Mouse (Mus musculus): ENCODE measurements around the gene Tmem42. TPM values are rescaled to one million over a fixed set of nuclear protein-coding genes. Genes with fewer than 3 reads are reported as not detected.
A peak's percentile ranks its signal among the peaks of the same experiment; 100 is the strongest.

The Tmem42 gene
- 3.2 and 3.9 TPM in 2 replicates for polyA plus RNA-seq (2012; rRNA removed)
- 6.1 and 6.6 TPM in 2 replicates for polyA plus RNA-seq (2014; fragmentation: Nextera tagmentation; extraction: Ambion mirVana)

DNA sequence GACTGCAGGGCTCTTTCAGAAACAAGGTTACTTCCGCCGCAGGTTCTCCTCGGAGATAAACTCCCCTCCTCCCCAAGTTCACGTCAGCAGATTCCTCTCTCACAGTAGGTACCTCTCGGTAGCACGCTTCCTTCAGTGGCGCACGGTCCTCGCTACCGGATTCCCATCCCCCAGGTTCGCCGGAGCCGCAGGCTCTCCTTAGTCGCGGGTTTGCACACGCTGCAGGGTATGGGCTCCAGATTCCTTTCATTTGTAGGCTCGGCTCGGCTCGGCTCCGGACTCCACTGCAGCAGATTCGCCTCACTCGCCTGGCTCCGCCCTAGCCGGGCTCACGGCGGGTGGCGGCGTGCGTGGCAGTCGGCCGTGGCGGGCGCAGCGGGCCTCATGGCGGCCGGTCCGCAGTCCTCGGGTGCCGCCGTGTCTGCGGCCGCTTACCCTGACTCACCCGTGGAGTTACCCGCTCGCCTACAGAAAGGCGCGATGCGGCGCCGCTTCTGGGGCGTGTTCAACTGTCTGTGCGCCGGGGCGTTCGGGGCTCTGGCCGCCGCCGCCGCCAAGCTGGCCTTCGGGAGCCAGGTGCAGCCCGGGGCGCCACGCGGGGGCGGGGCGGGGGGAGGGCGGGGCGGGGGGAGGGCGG is at the start of gene Tmem42:
Gene Tmem42, plus strand, starts transcription at position 332 of the 637 bp plus-strand sequence.
- no peak for TF ChIP-seq CTCF (IDR thresholded peaks at IDR 0.05; ENCODE audit: low read depth)
- TF ChIP-seq EP300 (IDR thresholded peaks at IDR 0.05; ENCODE audit: low read depth): no peak
- ATAC-seq (ENCODE audit: insufficient read depth) (peak; percentile 93), DNase-seq (ENCODE audit: low read depth in 3 of 3, low spot score in 3 of 3) (peak; percentile 61 to 73 (median 66))
- Histone ChIP-seq H3K27ac (peak within 1 kb of the TSS; percentile 54), H3K36me3 (replicated peaks; ENCODE audit: control insufficient read depth, insufficient read depth, low read depth) (peaks cover 23% of the 10 kb centered on the region), H3K4me3 (ENCODE audit: insufficient read depth in 1 of 2, low read depth in 2 of 2, low read length in 2 of 2) (peak within 1 kb of the TSS; percentile 82 to 98), H3K4me2 (ENCODE audit: low read depth) (peak within 1 kb of the TSS; percentile 72), H3K9ac (replicated peaks) (peak within 1 kb of the TSS; percentile 61), H3K9me3 (ENCODE audit: control insufficient read depth, low read length) (no peaks in the 10 kb centered on the region), H3K4me1 (replicated peaks; ENCODE audit: control insufficient read depth in 2 of 2, insufficient read depth in 2 of 2, low read length in 1 of 2) (peaks cover 4 to 15% of the 10 kb centered on the region in 2 experiments; a peak in 3 of 4 replicates), H3K27me3 (ENCODE audit: control insufficient read depth, insufficient read depth, low read length) (no peaks in the 10 kb centered on the region)
- under 1% methylated on average over 60 of the region's 69 CpGs for WGBS (ENCODE audit: insufficient replicate concordance)

DNA sequence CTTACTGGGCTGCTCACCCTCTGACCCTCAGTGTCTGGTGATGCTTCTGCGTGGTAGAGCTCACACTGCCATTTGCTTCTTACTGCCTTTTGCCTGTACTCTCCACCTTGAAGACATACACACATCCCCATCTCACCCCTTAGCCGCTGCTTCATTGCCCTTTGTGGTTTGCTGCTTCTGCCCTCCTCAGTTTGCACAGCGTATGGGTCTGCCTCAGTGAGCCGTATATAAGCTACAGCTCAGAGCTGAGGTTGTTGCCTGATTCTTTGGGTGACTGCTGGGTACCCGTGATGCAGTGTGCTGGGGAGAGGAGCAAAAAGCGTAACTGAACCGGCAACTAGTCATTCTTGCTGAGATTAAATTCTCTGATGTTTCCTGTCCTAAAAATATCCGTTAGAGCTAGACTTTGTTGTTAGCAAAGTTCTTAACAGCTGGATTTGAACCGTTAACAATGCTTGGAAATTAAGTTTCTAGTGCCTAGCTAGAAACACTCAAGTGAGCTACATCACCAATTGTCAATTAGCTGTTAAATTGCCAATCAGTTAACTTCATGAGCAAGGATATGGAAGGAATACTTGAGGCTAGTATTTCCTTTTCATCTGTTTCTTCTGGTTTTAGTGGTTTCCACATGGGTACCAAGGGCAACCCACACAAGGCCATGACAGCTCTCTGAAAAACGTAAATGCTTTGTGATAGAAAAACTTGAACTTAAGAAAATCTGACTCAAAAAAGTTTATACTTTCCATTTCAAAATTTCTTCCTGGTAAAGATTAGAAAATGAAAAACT is 22.5 kb upstream of the Tmem42 start:
- H3K9me3 ChIP-seq (ENCODE audit: control insufficient read depth, low read length): no peaks in the 10 kb centered on the region
- H3K36me3 ChIP-seq (replicated peaks; ENCODE audit: control insufficient read depth, insufficient read depth, low read depth): peaks cover 88% of the 10 kb centered on the region
- H3K27me3 ChIP-seq (ENCODE audit: control insufficient read depth, insufficient read depth, low read length): no peaks in the 10 kb centered on the region
- DNase-seq (ENCODE audit: low read depth in 3 of 3, low spot score in 3 of 3): no peak
- no peak overlapping the region for H3K4me3 ChIP-seq (ENCODE audit: insufficient read depth in 1 of 2, low read depth in 2 of 2, low read length in 2 of 2)
- TF ChIP-seq CTCF (IDR thresholded peaks at IDR 0.05; ENCODE audit: low read depth) (no peak), EP300 (IDR thresholded peaks at IDR 0.05; ENCODE audit: low read depth) (no peak)
- WGBS (ENCODE audit: insufficient replicate concordance): 80% methylated on average over 10 of the region's 10 CpGs
- no peak overlapping the region for H3K27ac ChIP-seq
- no peak overlapping the region for H3K4me2 ChIP-seq (ENCODE audit: low read depth)
- H3K4me1 ChIP-seq (replicated peaks; ENCODE audit: control insufficient read depth in 2 of 2, insufficient read depth in 2 of 2, low read length in 1 of 2): no peaks in the 10 kb centered on the region
- no peak for ATAC-seq (ENCODE audit: insufficient read depth)
- no peak overlapping the region for H3K9ac ChIP-seq (replicated peaks)

DNA sequence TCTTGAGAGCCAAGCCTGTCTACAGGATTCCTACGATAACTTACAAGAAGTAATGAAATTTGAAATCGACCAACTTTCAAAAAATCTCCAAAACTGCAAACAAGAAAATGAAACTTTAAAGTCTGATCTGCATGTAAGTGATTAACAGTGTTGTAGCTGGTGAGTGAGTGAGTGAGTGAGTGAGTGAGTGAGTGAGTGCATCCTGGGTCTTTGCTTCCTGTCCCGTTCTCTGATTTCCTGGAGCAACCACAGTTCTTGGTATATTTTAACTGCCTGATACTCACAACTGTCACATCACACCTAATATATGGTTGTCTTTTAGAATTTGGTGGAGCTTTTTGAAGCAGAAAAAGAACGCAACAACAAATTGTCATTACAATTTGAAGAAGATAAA is 21.9 kb upstream of the Tmem42 start:
- TF ChIP-seq EP300 (IDR thresholded peaks at IDR 0.05; ENCODE audit: low read depth) (no peak), CTCF (IDR thresholded peaks at IDR 0.05; ENCODE audit: low read depth) (no peak)
- Histone ChIP-seq H3K27me3 (ENCODE audit: control insufficient read depth, insufficient read depth, low read length) (no peaks in the 10 kb centered on the region), H3K4me1 (replicated peaks; ENCODE audit: control insufficient read depth in 2 of 2, insufficient read depth in 2 of 2, low read length in 1 of 2) (no peaks in the 10 kb centered on the region), H3K9ac (replicated peaks) (no peak overlapping the region), H3K4me2 (ENCODE audit: low read depth) (no peak overlapping the region), H3K36me3 (replicated peaks; ENCODE audit: control insufficient read depth, insufficient read depth, low read depth) (peaks cover 87% of the 10 kb centered on the region), H3K27ac (no peak overlapping the region), H3K4me3 (ENCODE audit: insufficient read depth in 1 of 2, low read depth in 2 of 2, low read length in 2 of 2) (no peak overlapping the region), H3K9me3 (ENCODE audit: control insufficient read depth, low read length) (no peaks in the 10 kb centered on the region)
- ATAC-seq (ENCODE audit: insufficient read depth): no peak
- 90% methylated on average over 4 of the region's 4 CpGs for WGBS (ENCODE audit: insufficient replicate concordance)
- DNase-seq (ENCODE audit: low read depth in 3 of 3, low spot score in 3 of 3): no peak

DNA sequence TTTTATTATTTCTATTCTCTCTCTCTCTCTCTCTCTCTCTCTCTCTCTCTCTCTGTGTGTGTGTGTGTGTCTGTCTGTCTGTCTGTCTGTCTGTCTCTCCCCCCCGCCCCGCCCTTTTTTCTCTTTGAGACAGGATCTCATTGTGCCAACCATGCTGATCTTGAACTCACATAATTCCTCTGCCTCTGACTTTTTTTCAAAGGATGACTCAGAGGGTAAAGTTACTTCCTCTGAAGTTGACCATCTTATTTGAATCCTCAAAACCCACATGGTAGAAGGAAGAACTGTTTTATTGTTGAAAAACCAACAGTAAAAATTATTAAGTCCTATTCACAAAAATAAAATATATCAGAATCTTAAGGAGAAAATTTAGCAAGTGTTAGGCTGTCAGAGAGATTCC is 16.4 kb upstream of the Tmem42 start:
- Histone ChIP-seq H3K27me3 (ENCODE audit: control insufficient read depth, insufficient read depth, low read length) (no peaks in the 10 kb centered on the region), H3K4me1 (replicated peaks; ENCODE audit: control insufficient read depth in 2 of 2, insufficient read depth in 2 of 2, low read length in 1 of 2) (no peaks in the 10 kb centered on the region), H3K27ac (no peak overlapping the region), H3K4me2 (ENCODE audit: low read depth) (no peak overlapping the region), H3K9ac (replicated peaks) (no peak overlapping the region), H3K9me3 (ENCODE audit: control insufficient read depth, low read length) (no peaks in the 10 kb centered on the region), H3K4me3 (ENCODE audit: insufficient read depth in 1 of 2, low read depth in 2 of 2, low read length in 2 of 2) (no peak overlapping the region), H3K36me3 (replicated peaks; ENCODE audit: control insufficient read depth, insufficient read depth, low read depth) (peaks cover 90% of the 10 kb centered on the region)
- no peak for DNase-seq (ENCODE audit: low read depth in 3 of 3, low spot score in 3 of 3)
- WGBS (ENCODE audit: insufficient replicate concordance): 93% methylated on average over 2 of the region's 2 CpGs
- TF ChIP-seq CTCF (IDR thresholded peaks at IDR 0.05; ENCODE audit: low read depth) (no peak), EP300 (IDR thresholded peaks at IDR 0.05; ENCODE audit: low read depth) (no peak)
- no peak for ATAC-seq (ENCODE audit: insufficient read depth)

DNA sequence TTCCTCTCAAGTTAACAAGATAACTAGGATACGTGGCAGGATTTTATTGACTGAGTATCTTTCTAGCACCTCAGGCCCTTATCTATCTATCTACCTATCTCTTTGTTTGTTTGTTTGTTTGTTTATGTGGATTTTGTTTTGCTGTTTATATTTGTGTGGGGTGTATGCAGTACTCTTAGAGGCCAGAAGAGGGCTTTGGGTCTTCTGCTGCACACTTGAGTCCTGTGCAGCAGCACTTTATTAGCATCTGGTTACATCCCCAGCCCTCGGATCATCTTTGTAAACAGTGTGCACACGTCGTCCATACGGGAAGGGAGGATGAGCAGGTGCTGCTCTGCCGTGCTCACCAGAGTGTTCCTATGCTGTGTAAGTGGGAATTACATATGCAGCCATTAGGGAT is 15.1 kb upstream of the Tmem42 start:
- no peak for ATAC-seq (ENCODE audit: insufficient read depth)
- H3K4me2 ChIP-seq (ENCODE audit: low read depth): no peak overlapping the region
- peak; percentile 52 for TF ChIP-seq CTCF (IDR thresholded peaks at IDR 0.05; ENCODE audit: low read depth)
- TF ChIP-seq EP300 (IDR thresholded peaks at IDR 0.05; ENCODE audit: low read depth): no peak
- peaks cover 90% of the 10 kb centered on the region for H3K36me3 ChIP-seq (replicated peaks; ENCODE audit: control insufficient read depth, insufficient read depth, low read depth)
- no peak overlapping the region for H3K9ac ChIP-seq (replicated peaks)
- no peak for DNase-seq (ENCODE audit: low read depth in 3 of 3, low spot score in 3 of 3)
- H3K27ac ChIP-seq: no peak overlapping the region
- WGBS (ENCODE audit: insufficient replicate concordance): 90% methylated on average over 6 of the region's 6 CpGs
- no peaks in the 10 kb centered on the region for H3K4me1 ChIP-seq (replicated peaks; ENCODE audit: control insufficient read depth in 2 of 2, insufficient read depth in 2 of 2, low read length in 1 of 2)
- no peak overlapping the region for H3K4me3 ChIP-seq (ENCODE audit: insufficient read depth in 1 of 2, low read depth in 2 of 2, low read length in 2 of 2)
- no peaks in the 10 kb centered on the region for H3K27me3 ChIP-seq (ENCODE audit: control insufficient read depth, insufficient read depth, low read length)
- H3K9me3 ChIP-seq (ENCODE audit: control insufficient read depth, low read length): no peaks in the 10 kb centered on the region
